Comparison of ENCODE assay signal across 8 mouse cellular contexts in the genomic region with DNA sequence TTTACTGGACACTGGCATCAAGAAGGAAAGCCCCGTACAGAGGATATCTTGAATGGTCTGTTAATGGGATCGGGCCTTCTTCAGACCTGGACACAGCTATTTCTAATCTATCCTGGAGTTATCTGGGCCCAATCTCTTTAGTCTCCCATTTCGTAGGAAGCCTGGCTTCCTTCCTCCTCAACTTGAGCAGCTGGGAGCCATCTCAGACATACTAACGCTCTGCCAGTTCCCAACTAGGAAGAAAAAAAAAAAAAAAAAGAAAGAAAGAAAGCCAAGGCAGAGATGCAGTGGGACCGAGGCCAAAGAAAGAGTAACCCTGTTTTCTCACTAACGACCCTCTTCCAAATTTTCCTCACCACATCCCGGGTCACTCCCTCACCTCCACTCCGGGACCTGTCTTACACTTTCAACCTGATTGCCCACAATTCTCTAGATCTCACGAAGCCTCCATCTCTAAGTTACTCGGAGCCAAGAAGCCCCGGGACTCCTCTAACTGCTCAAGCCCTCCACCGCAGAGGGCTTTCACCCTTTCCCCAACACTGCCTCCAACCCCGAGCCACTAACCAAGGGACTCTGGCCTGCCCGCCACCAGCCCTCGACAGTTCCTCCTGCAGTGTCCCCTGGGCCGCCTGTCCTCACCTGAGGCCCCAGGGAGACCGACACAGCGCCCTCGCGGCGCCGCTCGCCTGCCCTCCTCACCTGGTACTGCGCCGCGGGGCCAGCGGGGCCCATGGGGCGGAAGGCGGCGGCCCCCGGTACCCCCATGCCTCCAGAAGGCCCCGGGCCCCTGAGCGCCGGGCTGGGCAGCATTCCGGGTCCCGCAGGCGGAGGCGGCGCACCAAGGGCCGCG. TPM values are rescaled to one million over a fixed set of nuclear protein-coding genes. Genes with fewer than 3 reads are reported as not detected.
DNase-seq lines count a peak whose midpoint lies in the region; ATAC-seq and TF ChIP-seq lines count a peak whose summit lies in the region.

No protein-coding gene starts in this region.

- no peak for TF ChIP-seq CTCF in left cerebral cortex, adult 2 months (IDR thresholded peaks at IDR 0.05)
- 0 out of 2 replicates have a peak, but pooled peaks have one; percentile 2 for TF ChIP-seq CTCF in heart, adult 2 months (IDR thresholded peaks at IDR 0.05)

- DNase-seq in left cerebral cortex, adult 2 months (ENCODE audit: extremely low spot score in 1 of 2, low spot score in 2 of 2), result peak in 1 of 2 experiments; percentile 49
- no peak for DNase-seq in left cerebral cortex, adult 9 months (ENCODE audit: low spot score in 2 of 2)
- peak; percentile 28 for DNase-seq in c-Kit-positive CD71-positive TER-119-positive erythroid progenitor cells, embryonic 14.5 days (ENCODE audit: low spot score)
- peak in 1 of 2 experiments; percentile 33 for DNase-seq in heart, adult 2 months
- DNase-seq in lung, postnatal 25 days (ENCODE audit: low spot score), result peak; percentile 35
- peak; percentile 58 for DNase-seq in splenic B cell, adult 2 months (ENCODE audit: low read depth, low spot score)
- no peak for DNase-seq in urinary bladder, postnatal 4 days (ENCODE audit: low spot score in 2 of 2)

- H3K36me3 ChIP-seq in heart, adult 2 months (ENCODE audit: control insufficient read depth, insufficient read depth, low read length), result peaks cover 8% of the 10 kb centered on the region; the same call in 1 of the 2 replicates
- H3K36me3 ChIP-seq in kidney, embryonic 16.5 days (ENCODE audit: insufficient read depth, low read length), result peaks cover 5% of the 10 kb centered on the region; the same call in 1 of the 2 replicates
- H3K36me3 ChIP-seq in splenic B cell, adult 2 months (ENCODE audit: control insufficient read depth, insufficient read depth, low read length, poor library complexity, severe bottlenecking), result peaks cover 5% of the 10 kb centered on the region; the same call in 1 of the 2 replicates

- peaks cover 27% of the 10 kb centered on the region for H3K4me1 ChIP-seq in heart, adult 2 months (ENCODE audit: control insufficient read depth, insufficient read depth, low read length)
- H3K4me1 ChIP-seq in kidney, embryonic 16.5 days (ENCODE audit: insufficient read depth, low read length), result peaks cover 65% of the 10 kb centered on the region

- H3K4me3 ChIP-seq in left cerebral cortex, adult 2 months, result peak overlapping the region; percentile 83
- peak overlapping the region; percentile 94 for H3K4me3 ChIP-seq in heart, adult 2 months
- H3K4me3 ChIP-seq in kidney, embryonic 16.5 days (ENCODE audit: low read length), result peak overlapping the region; percentile 82

- peak overlapping the region; percentile 98 for H3K9ac ChIP-seq in heart, adult 2 months (ENCODE audit: low read depth, low read length)
- H3K9ac ChIP-seq in kidney, embryonic 16.5 days (replicated peaks; ENCODE audit: low read length), result peak overlapping the region; percentile 99

- TF ChIP-seq EP300 in heart, adult 2 months (IDR thresholded peaks at IDR 0.05; ENCODE audit: insufficient read depth, low read depth, low read length), result no peak

- no peaks in the 10 kb centered on the region for H3K9me3 ChIP-seq in kidney, embryonic 16.5 days (ENCODE audit: low read length)

- intact Hi-C loops in left cerebral cortex, adult 2 months (cut with DNase I), result loop anchor here (2.0 kb wide), 2 partner anchors 15 to 517 kb away; partner anchors contain the start of genes Cep95, Ddx5, Ftsj3 and Psmc5
- intact Hi-C loops in heart, adult 2 months (cut with DNase I), result loop anchor here (2.0 to 10.0 kb wide), 4 partner anchors 15 to 513 kb away; partner anchors contain the start of genes Ccdc47, Cep95, Ddx42 and Ddx5

- no peaks in the 10 kb centered on the region for H3K27me3 ChIP-seq in heart, adult 2 months (ENCODE audit: control insufficient read depth, insufficient read depth, low read length)
- no peaks in the 10 kb centered on the region for H3K27me3 ChIP-seq in kidney, embryonic 16.5 days (ENCODE audit: insufficient read depth, low read length)
- no peaks in the 10 kb centered on the region for H3K27me3 ChIP-seq in splenic B cell, adult 2 months (ENCODE audit: control insufficient read depth, insufficient read depth, low read length, poor library complexity, severe bottlenecking)

- peak overlapping the region; percentile 79 for H3K4me2 ChIP-seq in kidney, embryonic 16.5 days (replicated peaks; ENCODE audit: low read depth, low read length)

- ATAC-seq in kidney, embryonic 16.5 days (ENCODE audit: low FRiP score, low TSS enrichment), result peak; percentile 43

- TF ChIP-seq POLR2A in heart, adult 2 months (IDR thresholded peaks at IDR 0.05; ENCODE audit: insufficient read depth, low read depth, low read length), result no peak

- H3K79me2 ChIP-seq in heart, adult 2 months (replicated peaks; ENCODE audit: control insufficient read depth, insufficient read depth, low read length), result peaks cover 1% of the 10 kb centered on the region

- peak overlapping the region; percentile 92 for H3K27ac ChIP-seq in left cerebral cortex, adult 2 months
- H3K27ac ChIP-seq in heart, adult 2 months, result peak overlapping the region; percentile 97
- H3K27ac ChIP-seq in kidney, embryonic 16.5 days (ENCODE audit: low read length), result peak overlapping the region; percentile 97

- WGBS in heart, adult 2 months, result 1% methylated on average over 41 of the region's 41 CpGs
- WGBS in kidney, embryonic 16.5 days, result under 1% methylated on average over 32 of the region's 41 CpGs

RNA-seq across cellular contexts. Expression of gene Smarcd2, which starts 0.8 kb away (rescaled TPM):
- total RNA-seq in left cerebral cortex, adult 2 months (2021), result 10 to 100 TPM; 16.5 to 18.8 TPM
- total RNA-seq in heart, adult 2 months (2021), result 10 to 100 TPM; 16.6 to 17.2 TPM
- polyA plus RNA-seq in heart, adult 2 months (2012; rRNA removed), result 39.2 and 49.2 TPM in 2 replicates
- 55.0 and 59.0 TPM in 2 replicates for polyA plus RNA-seq in kidney, embryonic 16.5 days (2015; fragmentation: Nextera tagmentation; extraction: Ambion mirVana)

RNA-seq across cellular contexts. Expression of gene Tcam1, which starts 4.5 kb away (rescaled TPM):
- not detected for total RNA-seq in left cerebral cortex, adult 2 months (2021)
- total RNA-seq in heart, adult 2 months (2021), result not detected
- polyA plus RNA-seq in heart, adult 2 months (2012; rRNA removed), result 0.10 TPM in 1 of 2 replicates, not detected in the other
- 0.81 and 1.0 TPM in 2 replicates for polyA plus RNA-seq in kidney, embryonic 16.5 days (2015; fragmentation: Nextera tagmentation; extraction: Ambion mirVana)

RNA-seq across cellular contexts. Expression of gene Psmc5, which starts 16.1 kb away (rescaled TPM):
- 100 to 1,000 TPM; 187 to 209 TPM for total RNA-seq in left cerebral cortex, adult 2 months (2021)
- 100 to 1,000 TPM in 1 of 2 experiments, 10 to 100 TPM in 1; 91.8 to 104 TPM for total RNA-seq in heart, adult 2 months (2021)
- polyA plus RNA-seq in heart, adult 2 months (2012; rRNA removed), result 54.5 and 83.5 TPM in 2 replicates
- polyA plus RNA-seq in kidney, embryonic 16.5 days (2015; fragmentation: Nextera tagmentation; extraction: Ambion mirVana), result 312 and 314 TPM in 2 replicates

RNA-seq across cellular contexts. Expression of gene Ftsj3, which starts 16.1 kb away (rescaled TPM):
- total RNA-seq in left cerebral cortex, adult 2 months (2021), result 10 to 100 TPM; 30.1 to 31.1 TPM
- 10 to 100 TPM; 20.2 to 21.6 TPM for total RNA-seq in heart, adult 2 months (2021)
- 10.2 and 15.2 TPM in 2 replicates for polyA plus RNA-seq in heart, adult 2 months (2012; rRNA removed)
- polyA plus RNA-seq in kidney, embryonic 16.5 days (2015; fragmentation: Nextera tagmentation; extraction: Ambion mirVana), result 60.5 and 60.7 TPM in 2 replicates

RNA-seq across cellular contexts. Expression of gene Gh, which starts 29.6 kb away (rescaled TPM):
- total RNA-seq in left cerebral cortex, adult 2 months (2021), result not detected
- not detected for total RNA-seq in heart, adult 2 months (2021)
- not detected in 2 replicates for polyA plus RNA-seq in heart, adult 2 months (2012; rRNA removed)
- not detected in 2 replicates for polyA plus RNA-seq in kidney, embryonic 16.5 days (2015; fragmentation: Nextera tagmentation; extraction: Ambion mirVana)

Comparison
In these comparisons a context has a peak if more than half of its experiments do, and no peak if none do; other contexts are left out.
1. DNase-seq: peak in c-Kit-positive CD71-positive TER-119-positive erythroid progenitor cells, embryonic 14.5 days (single experiment), lung, postnatal 25 days (single experiment) and splenic B cell, adult 2 months (single experiment); none in left cerebral cortex, adult 9 months (0 of 2) and urinary bladder, postnatal 4 days (0 of 2).
2. Peak in every context shown above with its lines, with median percentiles within 50 percentile points of each other: H3K27ac ChIP-seq and H3K4me3 ChIP-seq.